Mouse (Mus musculus): Measurements from ENCODE around the gene Parp16.
A peak's percentile ranks its signal among the peaks of the same experiment; 100 is the strongest.

Gene Parp16

GRCm38 (mm10) chr9:65175234-65175938, 19.8 kb upstream of the Parp16 start:
- Histone ChIP-seq H3K36me3 (ENCODE audit: insufficient read depth, low read length) (no peaks in the 10 kb centered on the region), H3K9me3 (ENCODE audit: low read length) (no peaks in the 10 kb centered on the region), H3K4me3 (replicated peaks; ENCODE audit: low read length) (no peak overlapping the region; the same call in 1 of the 2 replicates), H3K27me3 (ENCODE audit: insufficient read depth, low read length) (peaks cover 12% of the 10 kb centered on the region), H3K4me1 (replicated peaks; ENCODE audit: low read depth, low read length) (peaks cover 56% of the 10 kb centered on the region)
- TF ChIP-seq POU5F1 (IDR thresholded peaks at IDR 0.05; ENCODE audit: borderline replicate concordance, low read length) = no peak
- TF ChIP-seq CTCF (conservative IDR thresholded peaks at IDR 0.05; ENCODE audit: low read length) = no peak
- no peak for TF ChIP-seq NANOG (IDR thresholded peaks at IDR 0.05; ENCODE audit: borderline replicate concordance, low read length)

GRCm38 (mm10) chr9:65175939-65176871, 18.9 kb upstream of the Parp16 start:
- H3K4me3 ChIP-seq (replicated peaks; ENCODE audit: low read length) = peak overlapping the region; percentile 46
- H3K9me3 ChIP-seq (ENCODE audit: low read length) = no peaks in the 10 kb centered on the region
- TF ChIP-seq NANOG (IDR thresholded peaks at IDR 0.05; ENCODE audit: borderline replicate concordance, low read length) (no peak), POU5F1 (IDR thresholded peaks at IDR 0.05; ENCODE audit: borderline replicate concordance, low read length) (no peak), CTCF (conservative IDR thresholded peaks at IDR 0.05; ENCODE audit: low read length) (0 out of 2 replicates have a peak, but pooled peaks have one; percentile 6)
- H3K27me3 ChIP-seq (ENCODE audit: insufficient read depth, low read length) = peaks cover 12% of the 10 kb centered on the region
- no peaks in the 10 kb centered on the region for H3K36me3 ChIP-seq (ENCODE audit: insufficient read depth, low read length)
- H3K4me1 ChIP-seq (replicated peaks; ENCODE audit: low read depth, low read length) = peaks cover 64% of the 10 kb centered on the region

GRCm38 (mm10) chr9:65177497-65177896, 17.7 kb upstream of the Parp16 start:
- H3K4me1 ChIP-seq (replicated peaks; ENCODE audit: low read depth, low read length) = peaks cover 77% of the 10 kb centered on the region
- peak overlapping the region; percentile 66; the same call in 1 of the 2 replicates for H3K4me3 ChIP-seq (replicated peaks; ENCODE audit: low read length)
- TF ChIP-seq CTCF (conservative IDR thresholded peaks at IDR 0.05; ENCODE audit: low read length) (no peak), POU5F1 (IDR thresholded peaks at IDR 0.05; ENCODE audit: borderline replicate concordance, low read length) (no peak), NANOG (IDR thresholded peaks at IDR 0.05; ENCODE audit: borderline replicate concordance, low read length) (no peak)
- no peaks in the 10 kb centered on the region for H3K36me3 ChIP-seq (ENCODE audit: insufficient read depth, low read length)
- no peaks in the 10 kb centered on the region for H3K9me3 ChIP-seq (ENCODE audit: low read length)
- peaks cover 18% of the 10 kb centered on the region for H3K27me3 ChIP-seq (ENCODE audit: insufficient read depth, low read length)

DNA sequence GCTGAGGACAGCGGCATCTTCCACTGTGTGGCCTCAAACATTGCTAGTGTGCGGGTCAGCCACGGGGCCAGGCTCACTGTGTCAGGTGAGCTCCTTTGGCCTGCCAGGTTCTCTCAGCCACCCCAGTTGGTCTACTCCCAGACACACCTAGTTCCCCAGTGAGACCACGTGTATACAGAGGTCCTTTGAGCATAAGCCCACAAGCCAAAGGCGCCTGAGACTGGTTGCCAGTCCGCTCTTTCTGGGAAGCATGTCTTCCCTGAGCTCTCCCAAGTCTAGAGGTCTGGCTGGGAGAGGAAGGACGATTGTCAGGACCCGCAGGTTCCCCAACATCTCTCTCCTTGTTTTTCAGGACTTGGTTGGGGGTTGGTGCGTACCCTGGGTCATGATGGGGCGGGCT, 17.2 kb upstream of the Parp16 start:
- Histone ChIP-seq H3K4me1 (replicated peaks; ENCODE audit: low read depth, low read length) (peaks cover 81% of the 10 kb centered on the region), H3K4me3 (replicated peaks; ENCODE audit: low read length) (peak overlapping the region; percentile 66), H3K36me3 (ENCODE audit: insufficient read depth, low read length) (no peaks in the 10 kb centered on the region), H3K9me3 (ENCODE audit: low read length) (no peaks in the 10 kb centered on the region), H3K27me3 (ENCODE audit: insufficient read depth, low read length) (peaks cover 14% of the 10 kb centered on the region)
- TF ChIP-seq NANOG (IDR thresholded peaks at IDR 0.05; ENCODE audit: borderline replicate concordance, low read length) (no peak), CTCF (conservative IDR thresholded peaks at IDR 0.05; ENCODE audit: low read length) (no peak), POU5F1 (IDR thresholded peaks at IDR 0.05; ENCODE audit: borderline replicate concordance, low read length) (no peak)

GRCm38 (mm10) chr9:65178336-65179213, 16.6 kb upstream of the Parp16 start:
- TF ChIP-seq POU5F1 (IDR thresholded peaks at IDR 0.05; ENCODE audit: borderline replicate concordance, low read length) (no peak), NANOG (IDR thresholded peaks at IDR 0.05; ENCODE audit: borderline replicate concordance, low read length) (no peak), CTCF (conservative IDR thresholded peaks at IDR 0.05; ENCODE audit: low read length) (no peak)
- peaks cover 9% of the 10 kb centered on the region for H3K27me3 ChIP-seq (ENCODE audit: insufficient read depth, low read length)
- no peaks in the 10 kb centered on the region for H3K9me3 ChIP-seq (ENCODE audit: low read length)
- peaks cover 87% of the 10 kb centered on the region for H3K4me1 ChIP-seq (replicated peaks; ENCODE audit: low read depth, low read length)
- H3K36me3 ChIP-seq (ENCODE audit: insufficient read depth, low read length) = no peaks in the 10 kb centered on the region
- H3K4me3 ChIP-seq (replicated peaks; ENCODE audit: low read length) = peak overlapping the region; percentile 66

- H3K4me1 ChIP-seq (replicated peaks; ENCODE audit: low read depth, low read length) = peaks cover 98% of the 10 kb centered on the region
- peaks cover 10% of the 10 kb centered on the region for H3K27me3 ChIP-seq (ENCODE audit: insufficient read depth, low read length)
- no peaks in the 10 kb centered on the region for H3K36me3 ChIP-seq (ENCODE audit: insufficient read depth, low read length)
- no peaks in the 10 kb centered on the region for H3K9me3 ChIP-seq (ENCODE audit: low read length)
- H3K4me3 ChIP-seq (replicated peaks; ENCODE audit: low read length) = peak overlapping the region; percentile 55
- no peak for TF ChIP-seq CTCF (conservative IDR thresholded peaks at IDR 0.05; ENCODE audit: low read length)
- TF ChIP-seq POU5F1 (IDR thresholded peaks at IDR 0.05; ENCODE audit: borderline replicate concordance, low read length) = no peak
- no peak for TF ChIP-seq NANOG (IDR thresholded peaks at IDR 0.05; ENCODE audit: borderline replicate concordance, low read length)
These were observed 15.1 kb upstream of the Parp16 start for GRCm38 (mm10) chr9:65179817-65180624.

GRCm38 (mm10) chr9:65188599-65188998, 6.6 kb upstream of the Parp16 start:
- H3K36me3 ChIP-seq (ENCODE audit: insufficient read depth, low read length) = no peaks in the 10 kb centered on the region
- no peaks in the 10 kb centered on the region for H3K9me3 ChIP-seq (ENCODE audit: low read length)
- H3K27me3 ChIP-seq (ENCODE audit: insufficient read depth, low read length) = peaks cover 4% of the 10 kb centered on the region; the same call in 1 of the 2 replicates
- no peak overlapping the region for H3K4me3 ChIP-seq (replicated peaks; ENCODE audit: low read length)
- no peak for TF ChIP-seq NANOG (IDR thresholded peaks at IDR 0.05; ENCODE audit: borderline replicate concordance, low read length)
- TF ChIP-seq CTCF (conservative IDR thresholded peaks at IDR 0.05; ENCODE audit: low read length) = peak; percentile 92
- TF ChIP-seq POU5F1 (IDR thresholded peaks at IDR 0.05; ENCODE audit: borderline replicate concordance, low read length) = no peak
- H3K4me1 ChIP-seq (replicated peaks; ENCODE audit: low read depth, low read length) = peaks cover 68% of the 10 kb centered on the region
